Mouse (Mus musculus) heart, postnatal 0 days (tissue): Measurements from ENCODE around the gene Zfp747.
A peak's percentile ranks its signal among the peaks of the same experiment; 100 is the strongest.

Source experiments
- CTCF ChIP-seq: IDR thresholded peaks from 2 replicates; pipeline ENCODE4 v1.5.1; 2016; ENCODE audit warnings: antibody characterized with exemption, control low read depth, low read depth
- EP300 ChIP-seq: IDR thresholded peaks from 2 replicates; pipeline ENCODE4 v1.6.1; 2016; ENCODE audit warnings: antibody characterized with exemption, low read depth

GRCm38 (mm10) chr7:127421388-127422191 lies 45.7 kb upstream of the Zfp747 start, which contains the start of gene Zfp688:
- peak; percentile 27; the same call in 1 of the 2 replicates for TF ChIP-seq CTCF
- no peak; the same call in 1 of the 2 replicates for TF ChIP-seq EP300
